40 mouse cellular contexts compared by ENCODE assay signal in the genomic region with DNA sequence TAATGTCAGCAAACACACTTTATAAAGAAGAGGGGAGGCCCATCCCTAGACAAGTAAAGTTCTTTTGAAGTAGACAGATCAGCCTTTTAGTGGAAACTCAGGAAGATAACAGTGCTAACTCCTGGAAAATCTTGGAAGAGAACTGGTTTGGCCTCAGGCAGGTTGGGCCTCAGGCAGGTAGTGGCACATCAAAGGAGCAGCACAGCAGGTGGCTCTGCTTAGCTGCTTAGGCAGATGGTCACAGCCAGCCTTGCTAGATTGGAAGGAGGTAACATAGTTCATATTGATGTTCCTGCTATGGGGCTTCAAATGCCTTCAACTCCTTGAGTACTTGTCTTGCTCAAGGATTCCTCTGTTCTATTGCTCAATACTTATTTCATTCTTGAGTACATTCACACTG. TPM values are rescaled to one million over a fixed set of nuclear protein-coding genes. Genes with fewer than 3 reads are reported as not detected.
"Had no signal": no experiment of that assay in that cellular context is flagged by ENCODE, and none has a peak within 500 bp of the region (broad histone marks: within the 10 kb centered on the region; RNA-seq: fewer than 3 reads in every experiment).

No protein-coding gene starts in this region.

RNA-seq across cellular contexts. Expression of a gene that starts 19.5 kb away (rescaled TPM):
- total RNA-seq: left cerebral cortex, postnatal 10 days; left cerebral cortex, postnatal 14 days; left cerebral cortex, postnatal 25 days; left cerebral cortex, postnatal 36 days; left cerebral cortex, postnatal 4 days; liver, adult 2 months; megakaryocyte progenitor cell, adult 5-6 weeks; megakaryocyte, adult 5-6 weeks; megakaryocyte-erythroid progenitor cell, adult 5-6 weeks; midbrain, postnatal 0 days; monocyte, adult 5-6 weeks had no signal
- polyA plus RNA-seq: limb, embryonic 10.5 days; limb, embryonic 11.5 days; limb, embryonic 12.5 days; limb, embryonic 13.5 days; limb, embryonic 14.5 days; limb, embryonic 15.5 days; liver, adult 2 months; liver, embryonic 11.5 days; liver, embryonic 12.5 days; liver, embryonic 13.5 days; liver, embryonic 14.5 days; liver, embryonic 15.5 days; liver, embryonic 16.5 days; liver, postnatal 0 days; lung, adult 2 months; lung, embryonic 14.5 days; lung, embryonic 15.5 days; lung, embryonic 16.5 days; lung, postnatal 0 days; macrophage; midbrain, embryonic 10.5 days; midbrain, embryonic 11.5 days; midbrain, embryonic 12.5 days; midbrain, embryonic 13.5 days; midbrain, embryonic 14.5 days; midbrain, embryonic 15.5 days; midbrain, embryonic 16.5 days; midbrain, postnatal 0 days; myocyte; neural tube, embryonic 11.5 days; neural tube, embryonic 12.5 days had no signal

RNA-seq across cellular contexts. Expression of a gene that starts 21.5 kb away (rescaled TPM):
- total RNA-seq: left cerebral cortex, postnatal 10 days; left cerebral cortex, postnatal 14 days; left cerebral cortex, postnatal 25 days; left cerebral cortex, postnatal 36 days; left cerebral cortex, postnatal 4 days; liver, adult 2 months; megakaryocyte progenitor cell, adult 5-6 weeks; megakaryocyte, adult 5-6 weeks; megakaryocyte-erythroid progenitor cell, adult 5-6 weeks; midbrain, postnatal 0 days; monocyte, adult 5-6 weeks had no signal
- polyA plus RNA-seq: limb, embryonic 10.5 days; limb, embryonic 11.5 days; limb, embryonic 12.5 days; limb, embryonic 13.5 days; limb, embryonic 14.5 days; limb, embryonic 15.5 days; liver, adult 2 months; liver, embryonic 11.5 days; liver, embryonic 12.5 days; liver, embryonic 13.5 days; liver, embryonic 14.5 days; liver, embryonic 15.5 days; liver, embryonic 16.5 days; liver, postnatal 0 days; lung, adult 2 months; lung, embryonic 14.5 days; lung, embryonic 15.5 days; lung, embryonic 16.5 days; lung, postnatal 0 days; macrophage; midbrain, embryonic 10.5 days; midbrain, embryonic 11.5 days; midbrain, embryonic 12.5 days; midbrain, embryonic 13.5 days; midbrain, embryonic 14.5 days; midbrain, embryonic 15.5 days; midbrain, embryonic 16.5 days; midbrain, postnatal 0 days; myocyte; neural tube, embryonic 11.5 days; neural tube, embryonic 12.5 days had no signal
